Comparison of ENCODE assay signal across 23 mouse cellular contexts in genomic region chrX:71141390-71141789, GRCm38 (mm10).
DNase-seq lines count a peak whose midpoint lies in the region; ATAC-seq and TF ChIP-seq lines count a peak whose summit lies in the region.
"Had no signal": no experiment of that assay in that cellular context is flagged by ENCODE, and none has a peak within 500 bp of the region (broad histone marks: within the 10 kb centered on the region; RNA-seq: fewer than 3 reads in every experiment).

No protein-coding gene starts in this region.

- no peaks in the 10 kb centered on the region for H3K36me3 ChIP-seq in heart, postnatal 0 days (replicated peaks; ENCODE audit: control insufficient read depth, insufficient read depth, low read length)
- H3K36me3 ChIP-seq in liver, embryonic 12.5 days: no peaks in the 10 kb centered on the region

- H3K4me1 ChIP-seq in heart, postnatal 0 days (ENCODE audit: control insufficient read depth, insufficient read depth): no peaks in the 10 kb centered on the region
- H3K4me1 ChIP-seq in brown adipose tissue, adult 24 weeks (ENCODE audit: control insufficient read depth, insufficient read depth, insufficient read length, low read length): peaks cover 2% of the 10 kb centered on the region
- no peaks in the 10 kb centered on the region for H3K4me1 ChIP-seq in liver, embryonic 12.5 days

- no peak overlapping the region for H3K9ac ChIP-seq in heart, postnatal 0 days (replicated peaks; ENCODE audit: low read depth, low read length)
- no peak overlapping the region for H3K9ac ChIP-seq in liver, embryonic 12.5 days
- H3K9ac ChIP-seq: forebrain, postnatal 0 days; hindbrain, embryonic 14.5 days had no signal

- H3K27me3 ChIP-seq in heart, postnatal 0 days (ENCODE audit: control insufficient read depth, insufficient read depth, low read length): no peaks in the 10 kb centered on the region
- peaks cover 5% of the 10 kb centered on the region; the same call in 1 of the 2 replicates for H3K27me3 ChIP-seq in liver, embryonic 12.5 days (replicated peaks)

- intact Hi-C loops in heart, postnatal 25 days (cut with DNase I): no loop called here
- intact Hi-C loops in gastrocnemius, postnatal 36 days (cut with DNase I): no loop called here

- DNase-seq in heart, postnatal 0 days (ENCODE audit: low spot score): no peak
- no peak for DNase-seq in heart, postnatal 25 days (ENCODE audit: low spot score)
- peak; percentile 26 for DNase-seq in brain, adult 2 months (ENCODE audit: low read depth, low spot score)
- DNase-seq in gastrocnemius, postnatal 36 days: no peak
- DNase-seq: adrenal gland, adult 2 months; adrenal gland, postnatal 14 days; cerebellum, adult 18-20 months; cerebellum, adult 9-10 months; cerebellum, postnatal 14 days; forebrain, postnatal 0 days; gastrocnemius, postnatal 10 days; heart, adult 18-20 months; heart, postnatal 10 days; heart, postnatal 4 days had no signal

- no peak for ATAC-seq in heart, postnatal 0 days (ENCODE audit: insufficient read depth, low read depth)
- ATAC-seq in liver, embryonic 12.5 days: no peak
- ATAC-seq: CD4-positive, CD25-positive, alpha-beta regulatory T cell, adult 4 months; forebrain, embryonic 14.5 days; forebrain, postnatal 0 days; hindbrain, postnatal 0 days; inflammation-experienced regulatory T-cells, adult 6 months; intestine, embryonic 16.5 days had no signal

- H3K27ac ChIP-seq in heart, postnatal 0 days (ENCODE audit: low read depth): peak overlapping the region; percentile 34; the same call in 1 of the 2 replicates
- H3K27ac ChIP-seq in brown adipose tissue, adult 24 weeks (replicated peaks; ENCODE audit: low read depth, low read length): 0 out of 2 replicates have a peak overlapping the region, but pooled peaks have one; percentile 0
- no peak overlapping the region for H3K27ac ChIP-seq in liver, embryonic 12.5 days
- H3K27ac ChIP-seq: hindbrain, embryonic 14.5 days; hindbrain, postnatal 0 days had no signal

- no peaks in the 10 kb centered on the region for H3K9me3 ChIP-seq in heart, postnatal 0 days (replicated peaks; ENCODE audit: control insufficient read depth, low read length)
- no peaks in the 10 kb centered on the region for H3K9me3 ChIP-seq in liver, embryonic 12.5 days (replicated peaks)

- TF ChIP-seq EP300 in heart, postnatal 0 days (IDR thresholded peaks at IDR 0.05; ENCODE audit: low read depth): no peak

- 53% methylated on average over 2 of the region's 2 CpGs for WGBS in heart, postnatal 0 days
- WGBS in liver, embryonic 12.5 days (ENCODE audit: insufficient replicate concordance): 61% methylated on average over 2 of the region's 2 CpGs

- TF ChIP-seq CTCF in heart, postnatal 0 days (IDR thresholded peaks at IDR 0.05; ENCODE audit: low read depth): no peak

- no peak overlapping the region for H3K4me3 ChIP-seq in heart, postnatal 0 days (ENCODE audit: low read depth, low read length)
- H3K4me3 ChIP-seq in brown adipose tissue, adult 24 weeks (ENCODE audit: insufficient read depth, low read depth, low read length): no peak overlapping the region
- H3K4me3 ChIP-seq in liver, embryonic 12.5 days: no peak overlapping the region

- no peak overlapping the region for H3K4me2 ChIP-seq in heart, postnatal 0 days (ENCODE audit: low read depth, low read length)
- H3K4me2 ChIP-seq in liver, embryonic 12.5 days: no peak overlapping the region
- H3K4me2 ChIP-seq: heart, embryonic 11.5 days; hindbrain, embryonic 14.5 days had no signal
